Mouse (Mus musculus) kidney, postnatal 4 days (tissue): ENCODE measurements around the gene Tjp2.

Experiments used
- DNase-seq, 2 experiments: peaks; one replicate each; pipeline ENCODE4 v3.0.0; 2021; ENCODE audit warnings: mixed read lengths in 2 of 2

Gene Tjp2

GRCm38 (mm10) chr19:24176692-24177091, 48.1 kb downstream of the Tjp2 start:
- no peak for DNase-seq

- peak; percentile 26 to 51 for DNase-seq
These were observed 49.9 kb downstream of the Tjp2 start for GRCm38 (mm10) chr19:24174896-24175295.

- DNase-seq: peak; percentile 95 to 97
These were observed 51.0 kb downstream of the Tjp2 start for GRCm38 (mm10) chr19:24173608-24174523.

GRCm38 (mm10) chr19:24173020-24173419, 51.8 kb downstream of the Tjp2 start:
- DNase-seq: no peak

- DNase-seq: no peak
These were observed 56.3 kb downstream of the Tjp2 start for GRCm38 (mm10) chr19:24168531-24168930.

- DNase-seq: peak; percentile 42 to 63
These were observed 58.2 kb downstream of the Tjp2 start for GRCm38 (mm10) chr19:24166516-24167091.

GRCm38 (mm10) chr19:24163974-24164373, 60.9 kb downstream of the Tjp2 start:
- no peak for DNase-seq

GRCm38 (mm10) chr19:24160460-24160859, 64.4 kb downstream of the Tjp2 start:
- DNase-seq: no peak

- no peak for DNase-seq
These were observed 65.1 kb downstream of the Tjp2 start for GRCm38 (mm10) chr19:24159751-24160150.

- DNase-seq: no peak
These were observed 65.5 kb downstream of the Tjp2 start for GRCm38 (mm10) chr19:24159334-24159733.

GRCm38 (mm10) chr19:24156067-24156455, 68.8 kb downstream of the Tjp2 start:
- no peak for DNase-seq

- no peak for DNase-seq
These were observed 69.3 kb downstream of the Tjp2 start for GRCm38 (mm10) chr19:24155395-24156066.

- peak; percentile 50 to 64 for DNase-seq
These were observed 71.4 kb downstream of the Tjp2 start for GRCm38 (mm10) chr19:24153266-24154023.

GRCm38 (mm10) chr19:24144009-24144408, 80.8 kb downstream of the Tjp2 start:
- no peak for DNase-seq

GRCm38 (mm10) chr19:24142621-24143061, 82.2 kb downstream of the Tjp2 start:
- DNase-seq: no peak

GRCm38 (mm10) chr19:24140298-24140697, 84.5 kb downstream of the Tjp2 start:
- no peak for DNase-seq

GRCm38 (mm10) chr19:24137392-24137791, 87.4 kb downstream of the Tjp2 start:
- DNase-seq: no peak

GRCm38 (mm10) chr19:24134991-24135390, 89.8 kb downstream of the Tjp2 start:
- DNase-seq: peak in 1 of 2 experiments; percentile 46

GRCm38 (mm10) chr19:24134144-24134911, 90.5 kb downstream of the Tjp2 start:
- peak; percentile 20 to 48 for DNase-seq

- no peak for DNase-seq
These were observed 101.1 kb downstream of the Tjp2 start for GRCm38 (mm10) chr19:24123534-24124290.

- DNase-seq: no peak
These were observed 101.7 kb downstream of the Tjp2 start for GRCm38 (mm10) chr19:24123087-24123486.
